Mouse (Mus musculus): ENCODE measurements around the gene Serpina12. TPM values are rescaled to one million over a fixed set of nuclear protein-coding genes. Genes with fewer than 3 reads are reported as not detected.

Gene Serpina12
- polyA plus RNA-seq, 1 experiment from 2014 or later = not detected

DNA sequence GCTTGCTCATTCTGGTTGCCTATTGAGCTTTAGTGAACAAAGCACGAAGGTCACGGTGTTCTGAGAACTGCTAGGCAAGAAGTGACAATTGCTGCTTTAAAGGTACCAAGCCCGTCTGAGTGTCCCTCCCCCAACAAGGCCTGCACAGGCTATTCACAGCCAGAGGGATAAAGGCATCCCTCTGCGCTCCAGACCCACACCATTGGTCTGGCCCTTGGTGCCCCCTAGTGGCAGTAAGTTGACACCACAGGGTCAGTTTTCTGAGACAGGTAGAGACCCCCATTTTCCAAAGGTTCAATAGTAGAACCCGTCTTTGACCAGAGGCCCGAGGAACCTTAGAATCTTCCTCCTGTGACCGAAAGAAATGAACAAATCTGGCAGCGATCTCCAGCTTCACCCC lies 14.3 kb downstream of the Serpina12 start:
- Histone ChIP-seq H3K4me2 (replicated peaks; ENCODE audit: low read depth) (no peak overlapping the region), H3K27me3 (replicated peaks; ENCODE audit: control insufficient read depth, insufficient read depth, low read length) (no peaks in the 10 kb centered on the region), H3K9me3 (ENCODE audit: control insufficient read depth) (no peaks in the 10 kb centered on the region), H3K36me3 (ENCODE audit: control insufficient read depth, insufficient read depth) (no peaks in the 10 kb centered on the region), H3K4me1 (replicated peaks; ENCODE audit: control insufficient read depth, insufficient read depth, low read length) (no peaks in the 10 kb centered on the region), H3K27ac (ENCODE audit: low read depth, low read length) (no peak overlapping the region), H3K9ac (ENCODE audit: low read depth, low read length) (no peak overlapping the region), H3K4me3 (ENCODE audit: low read depth, low read length) (no peak overlapping the region)
- TF ChIP-seq CTCF (IDR thresholded peaks at IDR 0.05; ENCODE audit: low read depth) = peak; percentile 78
- ATAC-seq = no peak
- WGBS = 46% methylated on average over 8 of the region's 8 CpGs

DNA sequence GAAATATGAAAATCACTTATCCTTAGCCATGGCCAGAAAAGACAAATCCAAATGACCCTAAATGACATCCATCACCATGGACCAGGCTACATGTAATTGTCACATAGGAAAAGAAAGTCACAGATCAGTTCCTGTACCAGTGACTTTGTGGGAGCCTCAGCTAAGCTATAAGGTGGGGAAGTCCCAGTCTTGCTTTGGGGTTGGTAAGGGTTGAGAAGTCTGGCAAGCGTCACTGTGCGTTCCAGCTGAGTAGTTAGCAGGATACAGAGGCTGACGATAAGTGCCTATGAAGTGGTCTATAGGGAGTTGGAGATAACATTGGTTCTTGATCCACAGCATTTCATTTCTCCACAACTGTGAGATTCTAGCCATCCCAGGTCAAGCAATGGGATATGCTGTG lies 29.0 kb downstream of the Serpina12 start:
- 72% methylated on average over 3 of the region's 3 CpGs for WGBS
- H3K27me3 ChIP-seq (replicated peaks; ENCODE audit: control insufficient read depth, insufficient read depth, low read length) = no peaks in the 10 kb centered on the region
- no peaks in the 10 kb centered on the region for H3K36me3 ChIP-seq (ENCODE audit: control insufficient read depth, insufficient read depth)
- H3K4me2 ChIP-seq (replicated peaks; ENCODE audit: low read depth) = no peak overlapping the region
- no peak for TF ChIP-seq CTCF (IDR thresholded peaks at IDR 0.05; ENCODE audit: low read depth)
- no peak overlapping the region for H3K27ac ChIP-seq (ENCODE audit: low read depth, low read length)
- H3K4me1 ChIP-seq (replicated peaks; ENCODE audit: control insufficient read depth, insufficient read depth, low read length) = no peaks in the 10 kb centered on the region
- no peak overlapping the region for H3K4me3 ChIP-seq (ENCODE audit: low read depth, low read length)
- no peaks in the 10 kb centered on the region for H3K9me3 ChIP-seq (ENCODE audit: control insufficient read depth)
- no peak for ATAC-seq
- no peak overlapping the region for H3K9ac ChIP-seq (ENCODE audit: low read depth, low read length)

DNA sequence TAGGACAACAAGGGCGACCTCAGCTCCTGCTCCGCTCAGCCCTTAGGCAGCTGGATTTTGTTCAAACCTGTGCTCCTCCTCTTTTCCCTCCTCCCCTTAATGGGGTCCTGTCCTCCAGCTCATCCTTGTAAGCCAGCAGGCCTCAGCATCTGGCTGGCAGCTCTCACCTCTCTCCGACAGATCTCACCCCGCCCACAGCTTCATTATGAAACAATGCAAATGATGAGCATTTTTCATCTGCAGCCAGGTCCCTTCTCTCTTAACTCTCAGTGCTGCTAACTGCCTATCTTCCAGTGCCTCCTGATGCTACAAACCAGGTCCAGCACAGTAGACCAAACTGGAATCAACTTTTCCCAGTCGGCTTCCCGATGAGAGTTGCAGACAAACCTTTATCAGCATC lies 30.6 kb downstream of the Serpina12 start, which contains the start of gene Serpina9:
Gene Serpina9, minus strand, starts transcription at position 136 of the 400 bp plus-strand sequence.
- 76% methylated on average over 6 of the region's 6 CpGs for WGBS
- no peak for ATAC-seq
- Histone ChIP-seq H3K4me1 (replicated peaks; ENCODE audit: control insufficient read depth, insufficient read depth, low read length) (no peaks in the 10 kb centered on the region), H3K36me3 (ENCODE audit: control insufficient read depth, insufficient read depth) (no peaks in the 10 kb centered on the region), H3K4me2 (replicated peaks; ENCODE audit: low read depth) (no peak within 1 kb of the TSS), H3K27ac (ENCODE audit: low read depth, low read length) (no peak within 1 kb of the TSS), H3K9me3 (ENCODE audit: control insufficient read depth) (no peaks in the 10 kb centered on the region), H3K9ac (ENCODE audit: low read depth, low read length) (no peak within 1 kb of the TSS), H3K27me3 (replicated peaks; ENCODE audit: control insufficient read depth, insufficient read depth, low read length) (no peaks in the 10 kb centered on the region), H3K4me3 (ENCODE audit: low read depth, low read length) (no peak within 1 kb of the TSS)
- no peak for TF ChIP-seq CTCF (IDR thresholded peaks at IDR 0.05; ENCODE audit: low read depth)

- Histone ChIP-seq H3K27ac (ENCODE audit: low read depth, low read length) (no peak overlapping the region), H3K9me3 (ENCODE audit: control insufficient read depth) (no peaks in the 10 kb centered on the region)
Measured at GRCm38 (mm10) chr12:104004689-104005088, 39.6 kb downstream of the Serpina12 start.

DNA sequence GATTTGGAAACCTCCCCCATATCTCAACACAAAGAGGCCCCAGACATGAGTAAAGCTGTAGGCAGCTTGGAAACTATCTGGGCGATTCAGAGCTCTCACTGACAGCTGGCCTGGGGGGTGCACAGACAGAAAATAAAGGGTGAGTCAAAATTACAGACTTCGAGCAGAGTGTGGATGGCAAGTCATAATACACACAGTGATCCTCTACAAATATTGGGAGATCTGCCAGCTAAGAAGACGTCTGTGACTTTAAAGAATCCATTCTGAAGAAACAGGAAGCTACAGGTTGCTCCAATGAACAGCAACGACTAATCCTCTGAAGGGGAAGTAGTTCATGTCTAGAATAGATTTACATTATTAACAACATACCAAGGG lies 41.0 kb downstream of the Serpina12 start:
- H3K9ac ChIP-seq (ENCODE audit: low read depth, low read length) = no peak overlapping the region
- H3K4me2 ChIP-seq (replicated peaks; ENCODE audit: low read depth) = no peak overlapping the region
- no peak for TF ChIP-seq CTCF (IDR thresholded peaks at IDR 0.05; ENCODE audit: low read depth)
- no peaks in the 10 kb centered on the region for H3K27me3 ChIP-seq (replicated peaks; ENCODE audit: control insufficient read depth, insufficient read depth, low read length)
- H3K9me3 ChIP-seq (ENCODE audit: control insufficient read depth) = no peaks in the 10 kb centered on the region
- H3K27ac ChIP-seq (ENCODE audit: low read depth, low read length) = no peak overlapping the region
- no peak overlapping the region for H3K4me3 ChIP-seq (ENCODE audit: low read depth, low read length)
- H3K36me3 ChIP-seq (ENCODE audit: control insufficient read depth, insufficient read depth) = no peaks in the 10 kb centered on the region
- 27% methylated on average over 4 of the region's 4 CpGs for WGBS
- 0 out of 2 replicates have a peak, but pooled peaks cover 8% of the 10 kb centered on the region for H3K4me1 ChIP-seq (replicated peaks; ENCODE audit: control insufficient read depth, insufficient read depth, low read length)
- ATAC-seq = no peak

More at GRCm38 (mm10) chr12:104004689-104005088, 39.6 kb downstream of the Serpina12 start:
- 0 out of 2 replicates have a peak, but pooled peaks cover 8% of the 10 kb centered on the region for H3K4me1 ChIP-seq (replicated peaks; ENCODE audit: control insufficient read depth, insufficient read depth, low read length)
- peak; percentile 12; the same call in 1 of the 2 replicates for TF ChIP-seq CTCF (IDR thresholded peaks at IDR 0.05; ENCODE audit: low read depth)
- H3K9ac ChIP-seq (ENCODE audit: low read depth, low read length) = no peak overlapping the region
- H3K36me3 ChIP-seq (ENCODE audit: control insufficient read depth, insufficient read depth) = no peaks in the 10 kb centered on the region
- no peak for ATAC-seq
- no peak overlapping the region for H3K4me3 ChIP-seq (ENCODE audit: low read depth, low read length)
- 84% methylated on average over 5 of the region's 5 CpGs for WGBS
- no peaks in the 10 kb centered on the region for H3K27me3 ChIP-seq (replicated peaks; ENCODE audit: control insufficient read depth, insufficient read depth, low read length)
- no peak overlapping the region for H3K4me2 ChIP-seq (replicated peaks; ENCODE audit: low read depth)

DNA sequence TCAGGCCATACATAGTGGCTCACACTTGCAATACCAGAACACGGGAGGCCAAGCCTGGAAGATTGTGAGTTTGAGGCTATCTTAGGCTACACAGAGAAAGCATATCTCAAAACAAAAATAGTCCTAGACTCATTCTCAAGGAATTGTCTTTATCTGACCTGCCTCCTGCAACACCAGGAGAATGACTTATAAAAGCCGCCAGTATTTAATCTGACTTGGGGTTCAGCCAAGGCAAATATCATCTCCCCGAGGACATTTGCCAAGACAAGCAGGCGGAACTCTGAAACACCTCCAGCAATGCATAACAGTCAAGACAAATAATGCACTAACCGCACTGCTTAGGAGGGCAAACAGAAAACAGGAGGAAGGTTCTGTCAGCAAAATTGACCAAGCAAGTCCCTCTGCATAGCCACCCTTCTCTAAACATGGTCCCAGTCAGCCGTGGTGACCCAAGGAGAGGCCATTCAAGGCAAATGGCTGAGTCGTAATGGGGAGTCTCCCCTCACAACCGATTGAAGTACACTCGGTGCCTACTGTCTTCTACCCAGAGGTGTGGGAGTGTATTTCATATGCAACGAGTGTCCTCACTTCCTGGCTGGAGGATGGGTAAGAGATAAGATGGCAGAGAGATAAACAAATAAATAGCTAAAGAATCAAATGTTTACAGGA lies 41.5 kb downstream of the Serpina12 start:
- H3K4me2 ChIP-seq (replicated peaks; ENCODE audit: low read depth) = no peak overlapping the region
- H3K36me3 ChIP-seq (ENCODE audit: control insufficient read depth, insufficient read depth) = no peaks in the 10 kb centered on the region
- H3K4me3 ChIP-seq (ENCODE audit: low read depth, low read length) = no peak overlapping the region
- H3K27ac ChIP-seq (ENCODE audit: low read depth, low read length) = no peak overlapping the region
- no peak for TF ChIP-seq CTCF (IDR thresholded peaks at IDR 0.05; ENCODE audit: low read depth)
- WGBS = 32% methylated on average over 10 of the region's 10 CpGs
- ATAC-seq = no peak
- H3K27me3 ChIP-seq (replicated peaks; ENCODE audit: control insufficient read depth, insufficient read depth, low read length) = no peaks in the 10 kb centered on the region
- H3K9ac ChIP-seq (ENCODE audit: low read depth, low read length) = no peak overlapping the region
- no peaks in the 10 kb centered on the region for H3K9me3 ChIP-seq (ENCODE audit: control insufficient read depth)
- 0 out of 2 replicates have a peak, but pooled peaks cover 8% of the 10 kb centered on the region for H3K4me1 ChIP-seq (replicated peaks; ENCODE audit: control insufficient read depth, insufficient read depth, low read length)
